Mouse (Mus musculus) neural tube, embryonic 12.5 days (tissue): ENCODE measurements around the gene Rrh. TPM values are rescaled to one million over a fixed set of nuclear protein-coding genes. Genes with fewer than 3 reads are reported as not detected.
A peak's percentile ranks its signal among the peaks of the same experiment; 100 is the strongest.

Experiments used
- ATAC-seq: fragments of 200-750 bp; cut with Nextera tagmentation; 2 replicates; pipeline ENCODE4 v1.8.0; 2017; ENCODE audit warnings: low read depth, mild to moderate bottlenecking, moderate TSS enrichment, moderate library complexity; ENCODE audit not compliant: low FRiP score
- H3K27ac ChIP-seq: fragments of 300-500 bp; sonication (generic); 2 replicates; pipeline ENCODE4 v1.5.1; 2016
- H3K27me3 ChIP-seq: fragments of 300-500 bp; sonication (generic); replicated peaks from 2 replicates; pipeline ENCODE4 v1.6.1; 2016; ENCODE audit warnings: mild to moderate bottlenecking
- H3K36me3 ChIP-seq: fragments of 300-500 bp; sonication (generic); 2 replicates; pipeline ENCODE4 v1.6.1; 2016; ENCODE audit warnings: mild to moderate bottlenecking
- H3K4me1 ChIP-seq: fragments of 300-500 bp; sonication (generic); 2 replicates; pipeline ENCODE4 v1.6.1; 2016
- H3K4me2 ChIP-seq: fragments of 300-500 bp; sonication (generic); replicated peaks from 2 replicates; pipeline ENCODE4 v1.6.1; 2016; ENCODE audit warnings: mild to moderate bottlenecking
- H3K4me3 ChIP-seq: fragments of 300-500 bp; sonication (generic); 2 replicates; pipeline ENCODE4 v1.5.1; 2016
- H3K9ac ChIP-seq: fragments of 300-500 bp; sonication (generic); 2 replicates; pipeline ENCODE4 v1.6.1; 2016; ENCODE audit warnings: mild to moderate bottlenecking
- H3K9me3 ChIP-seq: fragments of 300-500 bp; sonication (generic); 2 replicates; pipeline ENCODE4 v1.6.1; 2016; ENCODE audit warnings: mild to moderate bottlenecking
- WGBS: fragments of 180-500 bp; shearing (Covaris S2); methylation state at CpG from one replicate; pipeline ENCODE4 v1.1.7; 2016; 5-methylcytosine and 5-hydroxymethylcytosine counted together
- polyA plus RNA-seq: library from polyadenylated mRNA; unstranded; fragments of >200 nt; fragmentation: Nextera tagmentation; extraction: Ambion mirVana; gene quantifications from 2 replicates; pipeline ENCODE4 v1.2.1, GENCODE M21; 2016

Gene Rrh
- polyA plus RNA-seq, 1 experiment from 2014 or later = not detected

GRCm38 (mm10) chr3:129826691-129827090 is 4.3 kb upstream of the Rrh start:
- ATAC-seq = no peak
- Histone ChIP-seq H3K36me3 (peaks cover 35% of the 10 kb centered on the region), H3K4me1 (peaks cover 10% of the 10 kb centered on the region)

GRCm38 (mm10) chr3:129824891-129825290 is 2.5 kb upstream of the Rrh start:
- H3K27me3 ChIP-seq = no peaks in the 10 kb centered on the region
- H3K9me3 ChIP-seq = no peaks in the 10 kb centered on the region
- no peak for ATAC-seq
- no peak overlapping the region for H3K27ac ChIP-seq
- peaks cover 7% of the 10 kb centered on the region for H3K4me1 ChIP-seq
- 94% methylated on average over 10 of the region's 10 CpGs for WGBS
- H3K4me2 ChIP-seq = no peak overlapping the region
- no peak overlapping the region for H3K4me3 ChIP-seq
- peaks cover 35% of the 10 kb centered on the region for H3K36me3 ChIP-seq
- no peak overlapping the region for H3K9ac ChIP-seq

More at GRCm38 (mm10) chr3:129826691-129827090, 4.3 kb upstream of the Rrh start:
- Histone ChIP-seq H3K9me3 (no peaks in the 10 kb centered on the region), H3K9ac (no peak overlapping the region), H3K27ac (no peak overlapping the region), H3K4me2 (no peak overlapping the region), H3K27me3 (no peaks in the 10 kb centered on the region), H3K4me3 (no peak overlapping the region)
- WGBS = 95% methylated on average over 10 of the region's 10 CpGs

- no peak overlapping the region for H3K4me3 ChIP-seq
- no peak overlapping the region for H3K27ac ChIP-seq
- H3K27me3 ChIP-seq = no peaks in the 10 kb centered on the region
- H3K4me2 ChIP-seq = no peak overlapping the region
- H3K9me3 ChIP-seq = no peaks in the 10 kb centered on the region
- no peaks in the 10 kb centered on the region for H3K4me1 ChIP-seq
- no peak for ATAC-seq
- no peak overlapping the region for H3K9ac ChIP-seq
- H3K36me3 ChIP-seq = peaks cover 35% of the 10 kb centered on the region
- 97% methylated on average over 4 of the region's 4 CpGs for WGBS
Observed at GRCm38 (mm10) chr3:129824146-129824545, 1.8 kb upstream of the Rrh start.

GRCm38 (mm10) chr3:129823293-129823692 is 906 bp upstream of the Rrh start:
- no peaks in the 10 kb centered on the region for H3K9me3 ChIP-seq
- no peak overlapping the region for H3K9ac ChIP-seq
- H3K27me3 ChIP-seq = no peaks in the 10 kb centered on the region
- no peak overlapping the region for H3K4me2 ChIP-seq
- 59% methylated on average over 5 of the region's 5 CpGs for WGBS
- no peak overlapping the region for H3K4me3 ChIP-seq
- peaks cover 31% of the 10 kb centered on the region for H3K36me3 ChIP-seq
- H3K27ac ChIP-seq = no peak overlapping the region
- no peaks in the 10 kb centered on the region for H3K4me1 ChIP-seq
- 0 out of 2 replicates have a peak, but pooled peaks have one; percentile 53 for ATAC-seq

GRCm38 (mm10) chr3:129821736-129822135 is 651 bp downstream of the Rrh start:
- peaks cover 28% of the 10 kb centered on the region for H3K36me3 ChIP-seq
- H3K27ac ChIP-seq = no peak overlapping the region
- no peaks in the 10 kb centered on the region for H3K9me3 ChIP-seq
- no peaks in the 10 kb centered on the region for H3K27me3 ChIP-seq
- no peaks in the 10 kb centered on the region for H3K4me1 ChIP-seq
- WGBS = 78% methylated on average over 8 of the region's 8 CpGs
- H3K4me2 ChIP-seq = no peak overlapping the region
- no peak overlapping the region for H3K4me3 ChIP-seq
- H3K9ac ChIP-seq = no peak overlapping the region
- ATAC-seq = no peak

- H3K27me3 ChIP-seq = no peaks in the 10 kb centered on the region
- H3K9me3 ChIP-seq = no peaks in the 10 kb centered on the region
- no peak overlapping the region for H3K27ac ChIP-seq
- H3K4me2 ChIP-seq = no peak overlapping the region
- H3K4me1 ChIP-seq = no peaks in the 10 kb centered on the region
- WGBS = 55% methylated on average over 9 of the region's 9 CpGs
- peaks cover 20% of the 10 kb centered on the region for H3K36me3 ChIP-seq
- no peak for ATAC-seq
- no peak overlapping the region for H3K9ac ChIP-seq
- no peak overlapping the region for H3K4me3 ChIP-seq
Observed at GRCm38 (mm10) chr3:129820847-129821246, 1.5 kb downstream of the Rrh start.

DNA sequence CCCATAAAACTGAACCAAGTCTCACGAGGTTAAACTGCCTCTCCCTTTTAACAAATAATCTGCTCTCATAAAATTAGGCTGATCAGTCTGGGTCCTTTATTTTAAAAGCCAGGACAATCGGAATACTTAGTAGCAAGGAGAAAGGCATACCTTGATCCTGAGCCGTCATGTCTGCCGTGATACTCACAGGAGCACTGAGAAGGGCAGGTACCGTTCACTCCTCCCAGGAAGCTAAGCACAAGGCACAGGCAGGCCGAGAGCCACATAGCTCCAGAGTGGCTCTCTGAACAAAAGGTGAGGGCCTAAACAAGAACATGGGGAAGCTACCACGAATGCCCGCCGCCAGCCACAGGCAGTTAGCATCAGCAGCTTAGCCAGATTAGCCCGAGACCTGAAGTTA is 18.6 kb downstream of the Rrh start, which contains the start of gene Lrit3:
Gene Lrit3 (minus strand): TSS at position 266 of the 400 bp plus-strand sequence.
- 84% methylated on average over 10 of the region's 10 CpGs for WGBS
- Histone ChIP-seq H3K9ac (no peak within 1 kb of the TSS), H3K4me2 (no peak within 1 kb of the TSS), H3K27me3 (no peaks in the 10 kb centered on the region), H3K4me1 (no peaks in the 10 kb centered on the region), H3K36me3 (no peaks in the 10 kb centered on the region), H3K27ac (no peak within 1 kb of the TSS), H3K4me3 (no peak within 1 kb of the TSS), H3K9me3 (no peaks in the 10 kb centered on the region)
- ATAC-seq = no peak

GRCm38 (mm10) chr3:129799011-129799410 is 23.4 kb downstream of the Rrh start:
- H3K27ac ChIP-seq = no peak overlapping the region
- H3K9ac ChIP-seq = no peak overlapping the region
- no peaks in the 10 kb centered on the region for H3K4me1 ChIP-seq
- no peaks in the 10 kb centered on the region for H3K27me3 ChIP-seq
- H3K9me3 ChIP-seq = no peaks in the 10 kb centered on the region
- 88% methylated on average over 2 of the region's 2 CpGs for WGBS
- no peak for ATAC-seq
- no peaks in the 10 kb centered on the region for H3K36me3 ChIP-seq
- H3K4me3 ChIP-seq = no peak overlapping the region
- H3K4me2 ChIP-seq = no peak overlapping the region

GRCm38 (mm10) chr3:129798551-129798950 is 23.8 kb downstream of the Rrh start:
- Histone ChIP-seq H3K36me3 (no peaks in the 10 kb centered on the region), H3K9ac (no peak overlapping the region), H3K9me3 (no peaks in the 10 kb centered on the region), H3K4me3 (no peak overlapping the region), H3K4me2 (no peak overlapping the region), H3K27me3 (no peaks in the 10 kb centered on the region), H3K27ac (no peak overlapping the region), H3K4me1 (no peaks in the 10 kb centered on the region)
- 85% methylated on average over 11 of the region's 11 CpGs for WGBS
- no peak for ATAC-seq

GRCm38 (mm10) chr3:129797341-129797740 is 25.0 kb downstream of the Rrh start:
- H3K9ac ChIP-seq = no peak overlapping the region
- no peak overlapping the region for H3K4me2 ChIP-seq
- H3K27me3 ChIP-seq = no peaks in the 10 kb centered on the region
- H3K9me3 ChIP-seq = no peaks in the 10 kb centered on the region
- ATAC-seq = no peak
- no peak overlapping the region for H3K4me3 ChIP-seq
- 86% methylated on average over 5 of the region's 5 CpGs for WGBS
- H3K4me1 ChIP-seq = no peaks in the 10 kb centered on the region
- H3K27ac ChIP-seq = no peak overlapping the region
- H3K36me3 ChIP-seq = no peaks in the 10 kb centered on the region

DNA sequence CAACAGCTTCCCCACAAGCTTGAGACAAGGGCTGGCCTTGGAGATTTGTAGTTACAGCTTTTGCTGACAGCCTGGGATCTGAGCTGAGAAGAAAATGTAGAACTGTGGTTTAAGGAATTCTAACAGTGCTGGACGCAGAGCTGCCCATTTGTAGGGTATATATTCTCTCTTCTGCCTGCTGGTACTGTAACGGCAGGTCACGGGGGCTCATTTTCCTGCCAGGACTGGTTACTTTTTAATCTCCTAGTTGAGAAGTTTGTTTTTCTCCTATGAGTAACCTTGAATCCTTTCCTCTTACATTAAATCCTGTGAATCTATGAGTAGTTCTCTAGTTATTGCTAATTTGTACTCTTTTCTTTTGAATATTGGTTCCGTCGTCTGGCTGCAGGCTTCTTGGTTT is 28.6 kb downstream of the Rrh start:
- H3K36me3 ChIP-seq = no peaks in the 10 kb centered on the region
- WGBS = 91% methylated on average over 5 of the region's 5 CpGs

DNA sequence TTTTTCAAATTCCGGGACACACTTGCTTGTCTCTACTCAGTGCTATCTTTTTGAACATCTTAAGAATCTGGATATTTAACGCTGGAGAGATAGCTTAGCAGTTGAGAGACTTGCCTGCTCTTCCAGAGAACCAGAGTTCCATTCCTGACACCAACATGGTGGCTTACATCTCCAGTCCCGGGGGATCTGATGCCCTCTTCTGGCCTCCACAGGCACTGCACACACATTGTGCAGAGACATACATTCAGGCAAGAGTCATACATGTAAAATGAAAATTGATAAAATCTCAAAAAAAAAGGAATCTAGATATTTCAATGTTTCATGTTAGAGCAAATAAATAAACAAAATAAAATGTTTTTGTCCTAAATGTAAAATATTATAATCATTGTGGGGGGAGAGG is 39.6 kb downstream of the Rrh start:
- WGBS = 92% methylated on average over 3 of the region's 3 CpGs
- ATAC-seq = no peak

More for the DNA sequence above, 28.6 kb downstream of the Rrh start:
- no peaks in the 10 kb centered on the region for H3K4me1 ChIP-seq
- ATAC-seq = no peak
- no peaks in the 10 kb centered on the region for H3K27me3 ChIP-seq
- no peak overlapping the region for H3K27ac ChIP-seq
- no peak overlapping the region for H3K4me3 ChIP-seq
- H3K9ac ChIP-seq = no peak overlapping the region
- no peaks in the 10 kb centered on the region for H3K9me3 ChIP-seq
- no peak overlapping the region for H3K4me2 ChIP-seq

DNA sequence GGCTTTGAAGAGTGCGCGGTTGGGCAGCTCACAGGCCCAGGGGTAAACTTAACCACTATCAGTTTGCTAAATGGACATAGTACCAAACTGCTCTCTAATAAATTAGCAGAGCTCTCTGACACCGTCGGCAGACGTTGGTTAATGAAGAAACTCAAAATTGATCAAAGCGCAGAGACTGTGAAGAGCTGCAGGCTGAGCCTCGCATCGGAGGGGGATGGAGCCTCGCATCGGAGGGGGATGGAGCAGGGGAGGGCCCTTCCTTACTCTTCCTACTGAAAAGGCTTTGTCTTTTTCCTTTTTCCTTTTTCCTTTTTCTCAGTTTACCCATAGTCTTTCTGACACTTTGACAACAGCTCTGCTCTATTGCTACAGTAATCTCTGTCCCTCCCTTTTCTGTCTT is 41.0 kb downstream of the Rrh start:
- Histone ChIP-seq H3K27me3 (no peaks in the 10 kb centered on the region), H3K4me1 (no peaks in the 10 kb centered on the region), H3K9me3 (no peaks in the 10 kb centered on the region), H3K36me3 (no peaks in the 10 kb centered on the region), H3K9ac (no peak overlapping the region), H3K27ac (no peak overlapping the region), H3K4me3 (no peak overlapping the region), H3K4me2 (no peak overlapping the region)
- WGBS = 59% methylated on average over 10 of the region's 10 CpGs
- ATAC-seq = no peak

More for the DNA sequence above, 39.6 kb downstream of the Rrh start:
- H3K9me3 ChIP-seq = no peaks in the 10 kb centered on the region
- no peak overlapping the region for H3K27ac ChIP-seq
- no peaks in the 10 kb centered on the region for H3K36me3 ChIP-seq
- no peaks in the 10 kb centered on the region for H3K27me3 ChIP-seq
- H3K4me2 ChIP-seq = no peak overlapping the region
- no peak overlapping the region for H3K9ac ChIP-seq
- H3K4me1 ChIP-seq = no peaks in the 10 kb centered on the region
- no peak overlapping the region for H3K4me3 ChIP-seq
